Mouse (Mus musculus): ENCODE measurements at regions not wholly inside any gene's neighbourhood (a gene's known extent, or its start where the extent isn't known, plus 50 kb on each side); places are given as distances from the start of the nearest gene placed in this dataset.
"Not testable (repeated sequence)": the region's sequence is repeated elsewhere in the genome, so short reads cannot be mapped to it uniquely, and the experiment has no call there.

- DNase-seq (ENCODE audit: low spot score in 2 of 2), result no peak
- intact Hi-C loops (cut with DNase I), result no loop called here
Observed at GRCm38 (mm10) chr8:90063291-90063690, 284.9 kb downstream of the Tox3 start.

DNA sequence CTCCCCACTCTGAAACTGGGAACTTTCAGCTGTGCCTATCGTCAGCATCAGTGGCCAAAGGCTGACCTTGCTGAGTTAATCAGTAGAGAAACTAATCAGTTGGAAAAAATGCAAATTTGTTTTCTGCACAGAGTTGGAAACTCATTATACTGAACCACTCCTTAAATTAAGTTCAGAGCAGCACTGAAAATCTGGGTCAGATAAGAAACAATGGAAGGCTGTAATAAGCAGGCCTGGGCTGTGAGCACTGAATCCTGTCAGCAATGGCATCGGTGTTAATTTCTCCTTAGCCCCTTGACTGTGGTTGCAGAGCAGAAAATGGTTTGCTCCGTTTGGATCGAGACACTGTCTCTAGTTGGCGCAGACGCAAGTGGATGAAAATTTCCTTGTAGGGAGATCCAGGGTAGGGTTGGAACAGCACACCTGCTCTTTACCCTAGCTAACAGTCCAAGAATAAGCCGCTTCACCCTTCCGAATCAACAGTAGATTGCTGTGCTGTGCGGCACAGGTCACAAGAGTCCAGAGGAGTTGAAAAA lies 289.4 kb downstream of the Tox3 start:
- intact Hi-C loops (cut with DNase I), result no loop called here
- DNase-seq (ENCODE audit: low spot score in 2 of 2), result no peak

DNA sequence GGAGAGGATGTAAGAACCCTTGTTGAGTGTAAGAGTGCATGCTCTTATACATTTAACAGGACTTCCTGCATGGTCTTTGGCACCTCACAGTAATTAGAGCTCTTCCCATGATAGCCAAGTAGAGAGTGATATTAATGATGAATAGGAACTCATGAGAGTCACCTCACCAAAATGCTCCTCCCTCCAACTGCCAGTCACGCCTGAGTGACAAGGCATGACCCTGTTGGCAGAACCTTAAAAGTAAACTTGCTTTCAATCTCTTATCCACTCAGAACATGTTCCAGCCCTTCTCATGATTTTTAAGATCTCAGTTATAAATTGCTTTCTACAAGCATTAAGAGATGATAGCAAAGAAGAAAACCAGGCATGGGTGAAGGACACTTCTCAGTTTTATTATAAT lies 291.8 kb downstream of the Tox3 start:
- DNase-seq (ENCODE audit: low spot score in 2 of 2), result no peak
- intact Hi-C loops (cut with DNase I), result no loop called here

- DNase-seq (ENCODE audit: low spot score in 2 of 2), result no peak
Observed at GRCm38 (mm10) chr8:90046779-90047178, 301.4 kb downstream of the Tox3 start.

DNA sequence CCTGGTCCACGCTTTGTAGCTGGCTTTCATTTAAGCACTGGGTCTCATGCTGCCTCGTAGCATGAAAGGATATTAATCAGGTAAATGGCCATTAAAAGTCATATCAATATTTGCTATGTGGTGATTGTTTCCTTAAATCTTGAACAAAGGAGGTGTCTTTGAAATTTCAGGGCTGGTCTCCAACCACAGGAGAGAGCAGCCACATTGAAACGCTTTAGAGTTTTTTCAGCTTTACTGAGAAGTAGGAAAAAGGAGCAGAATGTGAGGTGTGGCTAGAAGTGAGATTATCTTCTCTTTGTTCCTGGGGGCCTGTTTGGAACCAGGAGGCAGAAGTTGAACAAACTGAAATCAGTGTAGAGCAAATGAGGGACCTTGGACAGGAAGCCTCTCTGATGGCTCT lies 311.7 kb downstream of the Tox3 start:
- DNase-seq (ENCODE audit: low spot score in 2 of 2), result no peak
- intact Hi-C loops (cut with DNase I), result no loop called here

More at GRCm38 (mm10) chr8:90046779-90047178, 301.4 kb downstream of the Tox3 start:
- intact Hi-C loops (cut with DNase I), result no loop called here

DNA sequence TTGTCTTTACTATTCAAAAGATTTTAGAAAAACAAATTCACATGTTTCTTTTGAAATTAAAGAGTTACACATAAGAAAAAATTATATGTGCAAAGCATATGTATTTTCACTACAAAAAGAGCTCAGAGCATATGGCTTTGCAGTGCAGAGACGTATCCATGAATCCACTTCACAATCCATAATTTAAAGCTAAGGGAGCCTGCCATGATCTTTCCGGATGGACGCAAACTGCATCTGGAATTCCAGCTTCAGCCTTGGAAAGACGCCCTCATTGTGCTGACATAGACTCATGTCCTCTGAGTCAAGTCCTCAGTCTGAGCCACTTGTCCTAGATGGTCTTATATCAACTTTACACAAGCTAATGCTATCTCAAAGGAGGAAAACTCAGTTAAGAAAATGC lies 315.6 kb downstream of the Tox3 start:
- intact Hi-C loops (cut with DNase I), result no loop called here
- DNase-seq (ENCODE audit: low spot score in 2 of 2), result no peak

- intact Hi-C loops (cut with DNase I), result no loop called here
Observed at GRCm38 (mm10) chr8:90031220-90031619, 316.9 kb downstream of the Tox3 start.

DNA sequence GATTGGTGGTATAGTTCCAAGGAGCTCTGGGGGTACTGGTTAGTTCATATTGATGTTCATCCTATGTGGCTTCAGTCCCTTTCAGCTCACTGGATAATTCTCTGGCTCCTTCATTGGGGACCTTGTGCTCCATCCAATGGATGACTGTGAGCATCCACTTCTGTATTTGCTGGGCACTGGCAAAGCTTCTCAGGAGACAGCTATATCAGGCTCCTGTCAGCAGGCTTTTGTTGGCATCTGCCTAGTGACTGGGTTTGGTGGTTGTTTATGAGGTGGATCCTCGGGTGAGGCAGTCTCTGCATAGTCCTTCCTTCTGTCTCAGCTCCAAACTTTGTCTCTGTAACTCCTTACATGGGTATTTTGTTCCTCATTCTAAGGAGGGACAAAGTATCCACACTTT lies 330.2 kb downstream of the Tox3 start:
- DNase-seq (ENCODE audit: low spot score in 2 of 2); intact Hi-C loops (cut with DNase I): not testable (repeated sequence)

More at GRCm38 (mm10) chr8:90031220-90031619, 316.9 kb downstream of the Tox3 start:
- DNase-seq (ENCODE audit: low spot score in 2 of 2), result no peak

DNA sequence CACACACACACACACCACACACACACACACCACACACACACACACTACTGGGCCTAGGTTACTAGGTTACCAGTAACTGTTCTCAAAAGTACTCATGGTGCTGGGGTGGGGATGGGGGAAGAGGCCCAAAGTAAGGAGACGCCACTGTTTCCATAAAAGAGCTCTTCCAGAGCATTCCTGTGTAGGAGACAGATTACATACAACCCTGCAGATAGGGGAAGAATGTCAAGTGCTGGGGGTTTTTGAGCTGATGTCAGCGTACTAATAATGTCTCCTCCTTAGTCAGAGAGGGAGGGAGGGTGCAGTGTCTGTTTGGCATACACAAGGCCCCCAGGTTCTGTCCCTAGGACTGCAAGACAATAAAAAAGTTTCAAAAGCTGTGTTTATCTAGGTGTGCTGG lies 334.4 kb downstream of the Tox3 start:
- intact Hi-C loops (cut with DNase I), result no loop called here
- no peak for DNase-seq (ENCODE audit: low spot score in 2 of 2)

- intact Hi-C loops (cut with DNase I), result no loop called here
- no peak for DNase-seq (ENCODE audit: low spot score in 2 of 2)
Observed at GRCm38 (mm10) chr8:90011682-90012409, 336.3 kb downstream of the Tox3 start.

DNA sequence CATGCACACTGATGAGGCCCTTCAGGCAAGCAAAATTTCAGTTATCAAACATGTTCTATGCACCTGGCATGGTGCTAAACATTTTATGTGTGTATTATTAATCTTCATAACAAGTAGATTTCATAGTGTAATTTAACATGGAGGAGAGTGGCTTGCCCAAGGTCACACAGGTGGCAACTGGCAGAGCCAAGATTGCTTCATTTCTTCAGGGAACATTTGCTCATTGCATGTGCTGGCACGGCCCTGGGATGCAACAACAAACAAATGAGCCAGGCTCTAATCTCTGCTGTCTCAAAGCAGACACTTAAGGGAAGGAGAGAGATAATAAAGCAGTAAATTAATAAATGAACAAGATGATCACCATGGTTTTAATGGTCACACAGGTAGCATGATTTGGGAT lies 338.7 kb downstream of the Tox3 start:
- intact Hi-C loops (cut with DNase I), result no loop called here
- no peak for DNase-seq (ENCODE audit: low spot score in 2 of 2)

GRCm38 (mm10) chr8:90000899-90001640 lies 347.1 kb downstream of the Tox3 start:
- peak; percentile 69 to 73 for DNase-seq (ENCODE audit: low spot score in 2 of 2)
- intact Hi-C loops (cut with DNase I), result loop anchor here (1.0 to 5.0 kb wide), 5 partner anchors 149 to 792 kb away; partner anchors contain the start of gene Tox3

GRCm38 (mm10) chr8:89993743-89994142 lies 354.4 kb downstream of the Tox3 start:
- intact Hi-C loops (cut with DNase I), result no loop called here
- DNase-seq (ENCODE audit: low spot score in 2 of 2), result no peak

DNA sequence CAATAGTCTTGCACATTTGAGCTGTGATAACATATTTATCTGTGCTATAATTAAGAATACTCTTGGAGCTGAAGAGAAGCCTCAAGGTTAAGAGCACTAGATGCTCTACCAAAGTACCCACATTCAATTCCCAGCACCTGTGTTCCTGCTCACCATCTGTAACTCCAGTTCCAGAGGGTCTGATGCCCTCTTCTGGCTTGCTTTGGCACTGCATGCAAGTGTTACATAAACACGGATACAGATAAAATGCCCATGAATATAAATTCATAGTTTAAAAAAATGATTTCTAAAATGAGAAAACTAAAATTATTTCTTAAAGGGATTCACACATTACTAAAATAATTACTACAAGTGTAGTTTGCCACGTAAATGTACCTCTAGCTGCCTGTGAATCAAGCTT lies 364.3 kb downstream of the Tox3 start:
- intact Hi-C loops (cut with DNase I), result no loop called here
- no peak for DNase-seq (ENCODE audit: low spot score in 2 of 2)

DNA sequence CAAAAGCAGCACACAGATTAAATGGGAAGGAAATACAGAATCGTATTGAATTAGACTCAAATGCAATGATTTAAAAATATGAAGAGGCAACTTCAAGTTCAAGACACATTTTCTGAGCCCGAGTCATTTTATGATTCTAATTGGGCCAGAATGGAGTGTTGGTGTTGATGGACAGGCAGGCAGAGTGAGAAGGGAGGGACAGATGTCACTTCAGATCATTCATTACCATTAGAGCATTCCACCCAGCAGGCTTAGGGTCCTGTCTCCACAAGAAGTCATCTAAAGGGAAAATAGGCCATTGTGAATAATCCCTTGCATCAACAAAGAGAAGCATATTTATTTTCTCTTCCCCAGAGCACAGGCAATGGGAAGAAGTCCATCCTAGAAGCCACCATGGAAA lies 365.6 kb downstream of the Tox3 start:
- DNase-seq (ENCODE audit: low spot score in 2 of 2), result no peak
- intact Hi-C loops (cut with DNase I), result no loop called here

DNA sequence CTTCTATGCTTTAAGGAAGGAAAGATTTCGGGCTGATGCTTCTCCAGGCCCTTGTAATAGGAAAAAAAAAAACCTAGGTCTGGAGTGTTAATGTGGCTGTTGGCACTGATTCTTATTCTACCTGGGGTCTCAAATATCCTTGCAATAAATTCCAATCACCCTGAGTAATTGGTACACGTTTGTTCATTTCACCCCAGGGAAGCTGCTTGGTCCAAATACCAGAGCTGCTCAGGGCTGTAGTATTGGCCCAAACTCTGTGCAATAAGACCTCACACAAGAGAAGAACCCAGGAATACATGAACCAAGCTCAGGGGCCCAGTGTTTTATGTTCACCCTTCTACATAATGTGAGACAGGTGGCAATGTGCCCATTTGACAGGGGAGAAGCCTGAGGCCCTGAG lies 366.8 kb downstream of the Tox3 start:
- intact Hi-C loops (cut with DNase I), result no loop called here
- no peak for DNase-seq (ENCODE audit: low spot score in 2 of 2)

DNA sequence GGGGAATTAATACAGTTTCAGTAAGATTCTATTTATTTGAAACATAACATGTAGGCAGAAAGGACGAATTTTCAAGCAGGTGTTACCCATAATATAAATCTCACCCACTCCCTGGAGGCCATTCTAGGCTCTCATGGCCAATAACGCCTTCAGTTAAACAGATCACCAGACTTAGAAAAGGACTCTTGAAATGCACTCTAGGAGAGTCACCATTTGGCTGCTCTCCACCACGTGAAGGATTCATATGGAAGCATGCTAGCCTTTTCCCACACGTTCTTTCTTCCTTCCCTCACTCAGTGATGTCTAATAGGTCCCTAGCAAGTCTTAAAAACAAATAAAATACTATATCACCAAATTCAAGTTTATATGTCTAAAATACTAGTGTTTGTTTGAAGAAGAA lies 367.7 kb downstream of the Tox3 start:
- DNase-seq (ENCODE audit: low spot score in 2 of 2), result no peak
- intact Hi-C loops (cut with DNase I), result no loop called here

- peak in 1 of 2 experiments; percentile 5 for DNase-seq (ENCODE audit: low spot score in 2 of 2)
- intact Hi-C loops (cut with DNase I), result no loop called here
Observed at GRCm38 (mm10) chr8:89962799-89963198, 385.3 kb downstream of the Tox3 start.

GRCm38 (mm10) chr8:89957486-89957885 lies 390.7 kb downstream of the Tox3 start:
- intact Hi-C loops (cut with DNase I), result no loop called here
- no peak for DNase-seq (ENCODE audit: low spot score in 2 of 2)

GRCm38 (mm10) chr8:89956482-89957020 lies 391.6 kb downstream of the Tox3 start:
- intact Hi-C loops (cut with DNase I), result no loop called here
- DNase-seq (ENCODE audit: low spot score in 2 of 2), result no peak

DNA sequence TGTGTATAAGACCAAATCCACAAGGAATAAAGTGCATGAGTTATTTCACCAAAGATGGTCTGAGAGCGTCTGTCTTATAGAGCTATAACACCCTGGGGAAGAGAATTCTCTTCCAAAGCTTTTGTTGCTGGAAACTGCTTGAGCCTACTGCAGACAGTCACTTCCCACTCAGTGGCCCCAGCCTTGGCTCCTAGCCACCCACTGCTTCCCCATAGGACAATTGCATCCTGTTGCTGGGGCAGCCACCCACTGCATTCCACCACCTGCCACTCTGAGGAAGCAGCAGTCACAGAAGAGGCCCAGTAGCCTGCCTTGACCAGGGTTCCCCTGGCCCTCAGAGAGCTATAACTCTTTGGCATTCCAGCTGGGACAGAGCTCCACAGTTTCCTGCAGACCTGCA lies 409.3 kb downstream of the Tox3 start:
- peak; percentile 70 for DNase-seq (ENCODE audit: low spot score in 2 of 2)
- intact Hi-C loops (cut with DNase I), result no loop called here
